Comparison of ENCODE assay signal across 27 mouse cellular contexts in genomic region chr16:23542866-23543265, GRCm38 (mm10). TPM values are rescaled to one million over a fixed set of nuclear protein-coding genes. Genes with fewer than 3 reads are reported as not detected.
"Had no signal": no experiment of that assay in that cellular context is flagged by ENCODE, and none has a peak within 500 bp of the region (broad histone marks: within the 10 kb centered on the region; RNA-seq: fewer than 3 reads in every experiment).

No protein-coding gene starts in this region.

- H3K4me2 ChIP-seq: heart, embryonic 11.5 days; heart, embryonic 13.5 days; heart, embryonic 15.5 days; hindbrain, embryonic 12.5 days; hindbrain, embryonic 14.5 days; limb, embryonic 13.5 days; limb, embryonic 15.5 days; liver, embryonic 13.5 days; liver, embryonic 15.5 days had no signal

- H3K36me3 ChIP-seq: heart, embryonic 13.5 days; heart, embryonic 15.5 days; hindbrain, embryonic 10.5 days; hindbrain, embryonic 12.5 days; limb, embryonic 13.5 days; limb, embryonic 15.5 days; liver, embryonic 13.5 days; liver, embryonic 15.5 days had no signal

- H3K27me3 ChIP-seq: heart, embryonic 15.5 days; hindbrain, embryonic 12.5 days; limb, embryonic 13.5 days; limb, embryonic 15.5 days; liver, embryonic 13.5 days; liver, embryonic 15.5 days had no signal

- H3K27ac ChIP-seq: gastrocnemius, adult 2 months; heart, adult 2 months; heart, embryonic 13.5 days; heart, embryonic 15.5 days; hindbrain, embryonic 10.5 days; hindbrain, embryonic 12.5 days; hindbrain, embryonic 14.5 days; layer of hippocampus, adult 2 months; left cerebral cortex, adult 2 months; limb, embryonic 13.5 days; limb, embryonic 15.5 days; liver, embryonic 13.5 days; liver, embryonic 15.5 days had no signal

- H3K9me3 ChIP-seq: heart, embryonic 13.5 days; heart, embryonic 15.5 days; hindbrain, embryonic 10.5 days; hindbrain, embryonic 12.5 days; limb, embryonic 13.5 days; limb, embryonic 15.5 days; liver, embryonic 13.5 days; liver, embryonic 15.5 days had no signal

- H3K9ac ChIP-seq: heart, embryonic 13.5 days; heart, embryonic 15.5 days; hindbrain, embryonic 12.5 days; hindbrain, embryonic 14.5 days; limb, embryonic 13.5 days; limb, embryonic 15.5 days; liver, embryonic 13.5 days; liver, embryonic 15.5 days had no signal

- DNase-seq: gastrocnemius, adult 2 months; gastrocnemius, postnatal 10 days; gastrocnemius, postnatal 25 days; heart, adult 2 months; heart, postnatal 14 days; heart, postnatal 36 days; kidney, adult 18-20 months; kidney, adult 8-10 months; kidney, postnatal 10 days; kidney, postnatal 25 days; kidney, postnatal 4 days; liver, embryonic 13.5 days had no signal

- H3K4me3 ChIP-seq: gastrocnemius, adult 2 months; heart, adult 2 months; heart, embryonic 13.5 days; heart, embryonic 15.5 days; hindbrain, embryonic 10.5 days; hindbrain, embryonic 12.5 days; layer of hippocampus, adult 2 months; left cerebral cortex, adult 2 months; limb, embryonic 13.5 days; limb, embryonic 15.5 days; liver, embryonic 13.5 days; liver, embryonic 15.5 days had no signal

- ATAC-seq: hindbrain, embryonic 16.5 days; inflammation-experienced regulatory T-cells, adult 6 months; intestine, postnatal 0 days had no signal

- H3K4me1 ChIP-seq: heart, embryonic 13.5 days; heart, embryonic 15.5 days; hindbrain, embryonic 10.5 days; hindbrain, embryonic 12.5 days; liver, embryonic 15.5 days had no signal

RNA-seq across cellular contexts. Expression of gene Masp1, which starts 22.3 kb away (rescaled TPM):
- total RNA-seq: granulocyte monocyte progenitor cell, adult 5-6 weeks had no signal
- polyA plus RNA-seq: inflammation-experienced regulatory T-cells, adult 6 months had no signal
